Mouse (Mus musculus) midbrain, embryonic 16.5 days (tissue): ENCODE measurements around the gene Ptpn12. TPM values are rescaled to one million over a fixed set of nuclear protein-coding genes. Genes with fewer than 3 reads are reported as not detected.
"Not testable (repeated sequence)": the region's sequence is repeated elsewhere in the genome, so short reads cannot be mapped to it uniquely, and the experiment has no call there.

Experiments
- ATAC-seq: fragments of 200-750 bp; cut with Nextera tagmentation; 2 replicates; pipeline ENCODE4 v1.8.0; 2017; ENCODE audit warnings: moderate TSS enrichment
- H3K27ac ChIP-seq: fragments of 300-500 bp; sonication (generic); 2 replicates; pipeline ENCODE4 v1.5.1; 2014; ENCODE audit warnings: mild to moderate bottlenecking, low read length, mixed read lengths
- H3K27me3 ChIP-seq: fragments of 300-500 bp; sonication (generic); 2 replicates; pipeline ENCODE4 v1.6.1; 2014; ENCODE audit warnings: low read depth, low read length, mixed read lengths; ENCODE audit not compliant: control insufficient read depth, insufficient read depth
- H3K36me3 ChIP-seq: fragments of 300-500 bp; sonication (generic); 2 replicates; pipeline ENCODE4 v1.6.1; 2014; ENCODE audit warnings: mild to moderate bottlenecking, low read length, moderate library complexity, mixed read lengths; ENCODE audit not compliant: control insufficient read depth, insufficient read depth
- H3K4me1 ChIP-seq: fragments of 300-500 bp; sonication (generic); 2 replicates; pipeline ENCODE4 v1.6.1; 2014; ENCODE audit warnings: mild to moderate bottlenecking, low read length, mixed read lengths; ENCODE audit not compliant: control insufficient read depth, insufficient read depth
- H3K4me2 ChIP-seq: fragments of 300-500 bp; sonication (generic); 2 replicates; pipeline ENCODE4 v1.6.1; 2014; ENCODE audit warnings: mild to moderate bottlenecking, low read length, mixed read lengths
- H3K4me3 ChIP-seq: fragments of 300-500 bp; sonication (generic); 2 replicates; pipeline ENCODE4 v1.5.1; 2014; ENCODE audit warnings: low read depth, mild to moderate bottlenecking, low read length, moderate library complexity, mixed read lengths
- H3K9ac ChIP-seq: fragments of 300-500 bp; sonication (generic); 2 replicates; pipeline ENCODE4 v1.6.1; 2014; ENCODE audit warnings: low read depth, low read length, mixed read lengths
- H3K9me3 ChIP-seq: fragments of 300-500 bp; sonication (generic); replicated peaks from 2 replicates; pipeline ENCODE4 v1.6.1; 2014; ENCODE audit warnings: mild to moderate bottlenecking, low read length, mixed read lengths; ENCODE audit not compliant: control insufficient read depth, poor library complexity, severe bottlenecking
- WGBS: fragments of 180-500 bp; shearing (Covaris S2); extraction: QIAGEN DNeasy Blood & Tissue Kit; methylation state at CpG from one replicate; pipeline ENCODE4 v1.1.7; 2014; 5-methylcytosine and 5-hydroxymethylcytosine counted together
- polyA plus RNA-seq: library from polyadenylated mRNA; unstranded; fragments of >200 nt; fragmentation: Nextera tagmentation; extraction: Ambion mirVana; gene quantifications from 2 replicates; pipeline ENCODE4 v1.2.1, GENCODE M21; 2015

Ptpn12 gene
- polyA plus RNA-seq, 1 experiment from 2014 or later = 22.5 TPM

DNA sequence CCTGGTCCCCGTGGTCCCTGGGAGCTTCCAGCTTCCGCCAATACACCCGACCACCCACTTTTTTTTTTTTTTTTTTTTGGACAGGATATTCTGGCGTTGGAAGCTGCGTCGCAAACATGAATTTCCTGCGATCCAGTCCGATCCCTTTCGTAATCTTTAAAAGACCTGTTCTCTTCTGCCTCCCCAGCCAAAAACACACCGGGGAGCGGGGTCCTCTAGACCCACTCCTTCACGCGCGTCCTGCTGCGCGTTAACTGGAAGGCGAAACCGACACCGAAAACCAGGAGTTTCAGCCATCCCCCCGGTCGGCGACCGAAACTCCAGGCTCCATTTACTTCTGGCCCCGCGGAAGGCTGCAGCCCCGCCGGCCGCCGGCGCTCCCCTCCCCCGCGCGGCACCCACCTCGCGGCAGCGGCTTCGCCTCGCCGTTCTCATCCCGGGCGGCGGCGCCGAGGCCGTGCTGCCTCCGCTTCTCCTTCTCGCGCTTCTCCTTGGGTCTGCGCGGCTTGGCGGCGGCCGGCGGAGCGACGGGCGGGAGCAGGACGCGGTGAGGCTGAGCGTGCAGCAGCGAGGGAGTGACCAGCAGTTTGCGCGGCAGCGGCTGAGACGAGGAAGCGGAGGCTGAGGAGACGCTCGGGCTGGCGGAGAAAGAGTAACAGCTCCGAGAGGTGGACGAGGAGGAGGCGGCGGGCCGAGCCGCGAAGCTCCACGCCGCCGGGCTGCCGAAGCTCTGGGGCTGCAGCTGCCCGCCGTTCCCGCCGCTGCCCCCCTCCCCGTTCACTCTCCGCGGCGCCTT lies 104.7 kb downstream of the Ptpn12 start:
- peak overlapping the region; percentile 97 for H3K27ac ChIP-seq
- H3K4me3 ChIP-seq = peak overlapping the region; percentile 98
- H3K4me1 ChIP-seq = peaks cover 17% of the 10 kb centered on the region
- H3K9me3 ChIP-seq = no peaks in the 10 kb centered on the region
- H3K36me3 ChIP-seq = no peaks in the 10 kb centered on the region
- peak; percentile 87 for ATAC-seq
- H3K27me3 ChIP-seq = no peaks in the 10 kb centered on the region
- H3K9ac ChIP-seq = peak overlapping the region; percentile 95
- peak overlapping the region; percentile 74 for H3K4me2 ChIP-seq
- 0% methylated on average over 76 of the region's 88 CpGs for WGBS

DNA sequence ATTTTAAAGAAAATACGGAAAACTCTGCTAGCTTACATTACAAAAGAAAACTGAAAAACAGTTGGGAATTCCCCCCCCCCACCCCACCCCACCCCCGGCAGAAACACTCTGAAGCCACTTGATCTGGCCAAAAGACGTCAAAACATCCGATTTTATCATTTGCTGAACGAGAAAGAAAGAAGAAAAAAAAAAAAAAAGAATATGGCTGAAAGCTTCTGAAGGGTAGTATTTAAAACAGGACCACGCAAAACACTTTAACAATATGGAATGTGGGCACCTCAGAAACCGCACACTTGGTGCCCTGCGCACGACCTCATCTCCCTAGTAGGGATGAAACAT lies 105.2 kb downstream of the Ptpn12 start:
- whole genome bisulfite sequencing = under 1% methylated on average over 9 of the region's 9 CpGs
- Histone ChIP-seq H3K4me3 (peak overlapping the region; percentile 98), H3K9ac (peak overlapping the region; percentile 95), H3K27ac (peak overlapping the region; percentile 97), H3K4me1 (peaks cover 17% of the 10 kb centered on the region), H3K9me3 (no peaks in the 10 kb centered on the region), H3K36me3 (no peaks in the 10 kb centered on the region), H3K27me3 (no peaks in the 10 kb centered on the region), H3K4me2 (peak overlapping the region; percentile 74)
- ATAC-seq = no peak

DNA sequence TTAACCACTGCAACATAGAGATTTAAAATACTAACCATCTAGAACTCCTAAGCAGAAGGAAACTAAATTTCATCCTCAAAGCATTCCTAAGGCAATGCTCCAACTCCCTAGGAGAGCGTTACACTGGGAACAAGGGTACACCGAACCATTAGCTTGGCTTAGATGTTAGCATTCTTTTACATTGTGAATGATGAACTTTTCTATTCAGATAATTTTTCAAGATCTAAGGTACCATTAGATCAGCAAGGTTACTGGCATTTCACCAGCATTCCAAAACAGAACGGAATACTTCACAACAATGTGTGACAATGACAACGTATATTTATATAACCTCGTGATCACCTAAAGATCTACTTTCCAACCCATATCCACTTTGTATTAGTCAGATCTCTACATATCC lies 105.6 kb downstream of the Ptpn12 start:
- Histone ChIP-seq H3K27me3 (no peaks in the 10 kb centered on the region), H3K4me2 (peak overlapping the region; percentile 74), H3K27ac (no peak overlapping the region), H3K36me3 (no peaks in the 10 kb centered on the region), H3K4me3 (peak overlapping the region; percentile 98), H3K4me1 (peaks cover 17% of the 10 kb centered on the region), H3K9me3 (no peaks in the 10 kb centered on the region), H3K9ac (peak overlapping the region; percentile 95)
- WGBS = 2% methylated on average over 5 of the region's 5 CpGs
- ATAC-seq = no peak

DNA sequence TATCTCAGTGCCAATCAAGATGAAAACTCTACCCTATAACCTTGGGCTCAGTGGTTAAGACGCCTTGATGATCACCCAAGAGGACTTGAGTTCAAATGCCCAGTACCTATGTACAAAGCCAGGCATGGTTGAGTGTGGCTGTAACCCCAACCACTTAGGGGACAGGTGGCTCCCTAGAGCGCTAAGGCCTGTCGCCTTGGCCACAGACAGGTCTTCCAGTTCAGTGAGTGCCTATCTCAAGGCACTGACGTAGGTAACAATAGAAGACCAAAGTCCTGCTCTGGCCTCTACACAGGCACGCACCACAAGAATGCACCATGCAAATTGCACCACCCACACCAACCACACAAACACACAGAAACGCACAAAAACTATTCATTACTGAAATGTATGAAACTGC lies 108.8 kb downstream of the Ptpn12 start:
- no peaks in the 10 kb centered on the region for H3K9me3 ChIP-seq
- no peak overlapping the region for H3K4me2 ChIP-seq
- no peaks in the 10 kb centered on the region for H3K36me3 ChIP-seq
- H3K4me1 ChIP-seq = peaks cover 12% of the 10 kb centered on the region
- no peak overlapping the region for H3K4me3 ChIP-seq
- H3K27ac ChIP-seq = no peak overlapping the region
- no peak overlapping the region for H3K9ac ChIP-seq
- WGBS = 87% methylated on average over 6 of the region's 6 CpGs
- no peaks in the 10 kb centered on the region for H3K27me3 ChIP-seq
- ATAC-seq = no peak

DNA sequence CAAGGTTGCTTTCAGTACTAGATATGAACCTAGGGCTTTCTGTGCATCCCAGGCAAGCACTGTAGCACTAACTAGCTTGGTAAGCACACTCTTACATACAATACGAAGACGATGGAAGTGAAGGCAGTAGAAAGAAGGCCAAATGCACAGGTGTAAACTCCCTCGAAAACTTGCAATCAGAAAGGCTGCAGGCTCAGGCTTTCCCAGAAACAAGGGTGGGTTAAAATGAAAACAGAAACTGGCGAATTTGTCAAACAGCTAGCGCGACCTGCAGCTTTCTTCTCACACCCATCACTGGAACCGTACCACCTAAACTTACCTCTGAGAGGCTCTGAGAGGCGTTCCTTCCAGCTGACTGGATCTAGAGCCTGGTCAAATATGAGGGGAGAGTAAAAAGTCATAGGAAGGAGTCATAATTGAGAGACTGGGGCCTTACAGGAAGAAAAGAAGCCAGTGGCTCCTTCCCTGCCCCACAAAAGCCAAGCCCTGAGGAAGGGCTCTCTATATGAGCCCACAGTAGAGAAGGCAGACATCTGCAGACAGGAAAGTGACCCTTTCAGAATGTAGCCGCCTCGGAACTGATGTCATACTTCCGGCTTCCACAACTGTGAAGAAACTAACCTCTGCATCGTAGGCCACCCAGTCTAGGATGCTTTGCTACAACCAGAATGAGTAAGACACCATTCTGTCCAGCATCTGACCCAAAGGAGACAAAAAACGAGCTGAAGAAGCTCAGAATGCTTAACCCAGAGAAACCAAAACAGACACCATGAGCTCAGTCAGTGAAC lies 110.6 kb downstream of the Ptpn12 start:
- Histone ChIP-seq H3K4me3 (no peak overlapping the region), H3K9me3 (no peaks in the 10 kb centered on the region), H3K9ac (no peak overlapping the region), H3K4me1 (peaks cover 11% of the 10 kb centered on the region), H3K27ac (no peak overlapping the region), H3K36me3 (no peaks in the 10 kb centered on the region), H3K4me2 (no peak overlapping the region), H3K27me3 (no peaks in the 10 kb centered on the region)
- ATAC-seq = no peak
- whole genome bisulfite sequencing = 87% methylated on average over 13 of the region's 13 CpGs

DNA sequence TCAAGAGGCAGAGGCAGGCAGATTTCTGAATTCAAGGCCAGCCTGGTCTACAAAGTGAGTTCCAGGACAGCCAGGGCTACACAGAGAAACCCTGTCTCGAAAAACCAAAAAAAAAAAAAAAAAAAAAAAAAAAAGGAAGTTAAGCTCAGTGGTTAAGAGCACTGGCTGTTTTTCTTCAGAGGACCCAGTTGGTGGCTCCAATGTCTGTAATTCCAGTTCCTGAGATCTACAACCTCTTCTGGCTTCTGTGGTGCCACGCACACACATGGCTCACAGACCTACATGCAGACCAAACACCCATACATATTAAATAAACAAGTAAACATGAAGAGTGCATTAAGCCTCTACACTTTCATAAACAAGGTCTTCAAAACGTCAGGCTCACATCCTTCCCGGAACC lies 111.9 kb downstream of the Ptpn12 start:
- not testable (repeated sequence) for ATAC-seq, H3K9ac ChIP-seq, H3K4me1 ChIP-seq, H3K36me3 ChIP-seq, H3K4me2 ChIP-seq, H3K9me3 ChIP-seq, H3K4me3 ChIP-seq, H3K27ac ChIP-seq, H3K27me3 ChIP-seq
- WGBS = 91% methylated on average over 3 of the region's 4 CpGs

- H3K9ac ChIP-seq = no peak overlapping the region
- no peak for ATAC-seq
- H3K4me3 ChIP-seq = no peak overlapping the region
- H3K36me3 ChIP-seq = no peaks in the 10 kb centered on the region
- H3K27ac ChIP-seq = no peak overlapping the region
- H3K9me3 ChIP-seq = no peaks in the 10 kb centered on the region
- no peaks in the 10 kb centered on the region for H3K27me3 ChIP-seq
- H3K4me2 ChIP-seq = no peak overlapping the region
- 92% methylated on average over 3 of the region's 3 CpGs for WGBS
- no peaks in the 10 kb centered on the region for H3K4me1 ChIP-seq
Observed at GRCm38 (mm10) chr5:20942523-20942922, 113.2 kb downstream of the Ptpn12 start.

DNA sequence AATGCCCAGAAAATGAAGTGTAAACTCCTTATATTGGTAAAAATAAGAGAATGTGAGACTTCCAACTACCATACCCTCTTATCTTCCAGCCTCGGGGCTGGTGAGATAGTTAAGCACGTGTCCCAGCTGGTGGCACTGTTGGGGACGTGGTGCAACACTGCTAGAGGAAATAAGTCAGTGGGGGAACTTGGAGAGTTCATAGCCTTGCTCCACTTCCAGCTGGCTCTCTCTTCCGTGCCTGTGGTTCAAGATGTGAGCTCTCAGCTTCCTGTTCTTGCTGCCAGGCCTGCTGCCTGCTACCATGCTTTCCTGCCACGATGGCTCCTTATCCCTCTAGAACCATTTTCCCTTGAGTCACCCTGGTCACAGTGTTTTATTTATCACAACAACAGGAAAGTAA lies 114.5 kb downstream of the Ptpn12 start:
- no peak overlapping the region for H3K9ac ChIP-seq
- H3K27me3 ChIP-seq = no peaks in the 10 kb centered on the region
- no peak for ATAC-seq
- 60% methylated on average over 5 of the region's 5 CpGs for WGBS
- no peaks in the 10 kb centered on the region for H3K4me1 ChIP-seq
- H3K36me3 ChIP-seq = no peaks in the 10 kb centered on the region
- no peak overlapping the region for H3K4me3 ChIP-seq
- no peak overlapping the region for H3K4me2 ChIP-seq
- H3K9me3 ChIP-seq = no peaks in the 10 kb centered on the region
- no peak overlapping the region for H3K27ac ChIP-seq

DNA sequence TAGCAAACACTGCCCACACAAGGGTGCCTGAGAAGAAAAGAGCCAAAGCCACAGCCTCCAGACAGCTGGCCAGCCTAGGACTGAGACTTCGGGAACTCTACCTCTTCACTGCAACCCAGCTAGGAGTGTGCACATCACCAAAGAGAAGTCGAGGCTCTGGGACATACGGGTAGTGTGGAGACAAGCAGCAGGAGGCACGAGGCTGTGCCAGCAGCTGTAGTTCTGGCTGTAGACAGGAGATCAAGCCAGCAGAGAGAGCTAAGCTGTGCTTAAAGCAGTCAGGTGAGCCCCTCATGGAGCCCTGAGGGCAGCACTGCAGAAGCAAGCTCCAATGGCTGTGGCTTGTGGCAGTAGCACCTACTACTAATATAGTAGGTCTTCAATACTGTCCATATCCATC lies 115.0 kb downstream of the Ptpn12 start:
- Histone ChIP-seq H3K9ac (no peak overlapping the region), H3K9me3 (no peaks in the 10 kb centered on the region), H3K27me3 (no peaks in the 10 kb centered on the region), H3K4me2 (no peak overlapping the region), H3K27ac (no peak overlapping the region), H3K36me3 (no peaks in the 10 kb centered on the region), H3K4me1 (no peaks in the 10 kb centered on the region), H3K4me3 (no peak overlapping the region)
- no peak for ATAC-seq
- 86% methylated on average over 4 of the region's 4 CpGs for WGBS
